Mouse (Mus musculus) neural tube, embryonic 14.5 days (tissue): ENCODE results near the gene Ankle1. TPM values are rescaled to one million over a fixed set of nuclear protein-coding genes. Genes with fewer than 3 reads are reported as not detected.
A peak's percentile ranks its signal among the peaks of the same experiment; 100 is the strongest.
"Not testable (repeated sequence)": the region's sequence is repeated elsewhere in the genome, so short reads cannot be mapped to it uniquely, and the experiment has no call there.

Source experiments
- ATAC-seq: fragments of 200-750 bp; cut with Nextera tagmentation; 2 replicates; pipeline ENCODE4 v1.8.0; 2017; ENCODE audit warnings: low read depth, mild to moderate bottlenecking, moderate TSS enrichment, moderate library complexity
- H3K27ac ChIP-seq: fragments of 300-500 bp; sonication (generic); 2 replicates; pipeline ENCODE4 v1.5.1; 2014; ENCODE audit warnings: low read depth, mild to moderate bottlenecking, control low read depth, low read length, moderate library complexity, mixed read lengths
- H3K27me3 ChIP-seq: fragments of 300-500 bp; sonication (generic); 2 replicates; pipeline ENCODE4 v1.6.1; 2014; ENCODE audit warnings: low read length; ENCODE audit not compliant: control insufficient read depth, insufficient read depth
- H3K36me3 ChIP-seq: fragments of 300-500 bp; sonication (generic); 2 replicates; pipeline ENCODE4 v1.6.1; 2014; ENCODE audit warnings: low read length, mixed read lengths; ENCODE audit not compliant: control insufficient read depth, insufficient read depth
- H3K4me1 ChIP-seq: fragments of 300-500 bp; sonication (generic); 2 replicates; pipeline ENCODE4 v1.6.1; 2014; ENCODE audit warnings: low read length; ENCODE audit not compliant: control insufficient read depth, insufficient read depth
- H3K4me2 ChIP-seq: fragments of 300-500 bp; sonication (generic); 2 replicates; pipeline ENCODE4 v1.6.1; 2014; ENCODE audit warnings: mild to moderate bottlenecking, low read depth, low read length, control low read depth
- H3K4me3 ChIP-seq: fragments of 300-500 bp; sonication (generic); 2 replicates; pipeline ENCODE4 v1.5.1; 2014; ENCODE audit warnings: low read depth, low read length, control low read depth, mixed read lengths
- H3K9ac ChIP-seq: fragments of 300-500 bp; sonication (generic); replicated peaks from 2 replicates; pipeline ENCODE4 v1.6.1; 2014; ENCODE audit warnings: low read depth, mild to moderate bottlenecking, control low read depth, low read length, mixed read lengths
- H3K9me3 ChIP-seq: fragments of 300-500 bp; sonication (generic); 2 replicates; pipeline ENCODE4 v1.6.1; 2016; ENCODE audit warnings: low read length; ENCODE audit not compliant: control insufficient read depth
- WGBS: fragments of 180-500 bp; shearing (Covaris S2); extraction: QIAGEN DNeasy Blood & Tissue Kit; methylation state at CpG from one replicate; pipeline ENCODE4 v1.1.7; 2014; 5-methylcytosine and 5-hydroxymethylcytosine counted together
- polyA plus RNA-seq: library from polyadenylated mRNA; unstranded; fragments of >200 nt; fragmentation: Nextera tagmentation; extraction: Ambion mirVana; gene quantifications from 2 replicates; pipeline ENCODE4 v1.2.1, GENCODE M21; 2014

Gene Ankle1
- polyA plus RNA-seq, 1 experiment from 2014 or later = 1.9 TPM

DNA sequence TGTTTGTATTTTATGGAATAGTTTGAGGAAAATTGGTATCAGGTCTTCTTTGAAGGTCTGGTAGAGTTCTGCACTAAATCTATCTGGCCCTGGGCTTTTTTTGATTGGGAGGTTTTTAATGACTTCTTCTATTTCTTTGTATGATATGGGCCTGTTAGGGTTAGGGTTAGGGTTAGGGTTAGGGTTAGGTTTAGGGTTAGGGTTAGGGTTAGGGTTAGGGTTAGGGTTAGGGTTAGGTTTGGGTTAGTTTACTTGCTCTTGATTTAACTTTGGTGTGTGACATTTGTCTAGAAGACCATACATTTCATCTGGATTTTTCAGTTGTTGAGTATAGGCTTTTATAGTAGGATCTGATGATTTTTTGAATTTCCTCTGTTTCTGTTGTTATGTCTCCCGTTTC, 27.1 kb downstream of the Ankle1 start:
- not testable (repeated sequence) for H3K9me3 ChIP-seq, H3K4me1 ChIP-seq, H3K4me3 ChIP-seq, ATAC-seq, H3K4me2 ChIP-seq, H3K9ac ChIP-seq, H3K36me3 ChIP-seq, H3K27me3 ChIP-seq, H3K27ac ChIP-seq
- 81% methylated on average over 1 of the region's 1 CpGs for WGBS

- no peak for ATAC-seq
- no peak overlapping the region for H3K4me2 ChIP-seq
- H3K9ac ChIP-seq = no peak overlapping the region
- H3K4me3 ChIP-seq = no peak overlapping the region
- H3K27ac ChIP-seq = no peak overlapping the region
- 43% methylated on average over 3 of the region's 3 CpGs for WGBS
- no peaks in the 10 kb centered on the region for H3K4me1 ChIP-seq
- no peaks in the 10 kb centered on the region for H3K27me3 ChIP-seq
- no peaks in the 10 kb centered on the region for H3K9me3 ChIP-seq
- no peaks in the 10 kb centered on the region for H3K36me3 ChIP-seq
Observed at GRCm38 (mm10) chr8:71437041-71437440, 31.2 kb downstream of the Ankle1 start.

- no peak overlapping the region for H3K4me2 ChIP-seq
- no peaks in the 10 kb centered on the region for H3K4me1 ChIP-seq
- no peak overlapping the region for H3K27ac ChIP-seq
- no peaks in the 10 kb centered on the region for H3K27me3 ChIP-seq
- under 1% methylated on average over 7 of the region's 7 CpGs for WGBS
- no peaks in the 10 kb centered on the region for H3K36me3 ChIP-seq
- no peak overlapping the region for H3K4me3 ChIP-seq
- ATAC-seq = peak; percentile 56; the same call in 1 of the 2 replicates
- H3K9me3 ChIP-seq = no peaks in the 10 kb centered on the region
- H3K9ac ChIP-seq = no peak overlapping the region
Observed at GRCm38 (mm10) chr8:71441404-71441803, 35.6 kb downstream of the Ankle1 start.

DNA sequence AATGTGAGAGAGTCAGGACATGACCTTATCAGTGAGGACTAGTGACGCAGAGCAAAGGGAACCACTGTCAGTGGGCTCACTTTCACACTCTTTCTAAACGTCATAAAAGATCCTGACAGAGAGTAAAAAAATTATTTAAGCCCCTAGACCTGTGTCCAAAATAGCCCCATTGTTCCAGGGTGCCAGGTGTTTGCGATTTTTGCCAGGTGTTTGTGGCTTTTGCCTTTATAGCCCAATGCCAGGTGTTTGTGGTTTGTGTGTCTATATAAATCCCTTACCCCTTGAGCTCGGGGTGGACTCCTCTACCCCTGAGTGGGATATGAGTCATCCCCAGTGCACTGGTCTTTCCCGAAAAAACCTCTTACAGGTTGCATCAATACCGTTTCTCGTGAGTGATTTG, 39.3 kb downstream of the Ankle1 start:
- Histone ChIP-seq H3K27me3 (no peaks in the 10 kb centered on the region), H3K4me2 (no peak overlapping the region), H3K9ac (no peak overlapping the region), H3K9me3 (no peaks in the 10 kb centered on the region), H3K4me3 (no peak overlapping the region), H3K27ac (no peak overlapping the region), H3K4me1 (no peaks in the 10 kb centered on the region), H3K36me3 (no peaks in the 10 kb centered on the region)
- no peak for ATAC-seq
- 90% methylated on average over 7 of the region's 7 CpGs for WGBS

GRCm38 (mm10) chr8:71451337-71451736, 45.5 kb downstream of the Ankle1 start:
- Histone ChIP-seq H3K9ac (no peak overlapping the region), H3K4me2 (no peak overlapping the region), H3K9me3 (no peaks in the 10 kb centered on the region), H3K27ac (no peak overlapping the region), H3K27me3 (no peaks in the 10 kb centered on the region), H3K36me3 (no peaks in the 10 kb centered on the region), H3K4me3 (no peak overlapping the region), H3K4me1 (no peaks in the 10 kb centered on the region)
- no peak for ATAC-seq
- 69% methylated on average over 4 of the region's 4 CpGs for WGBS

- H3K9ac ChIP-seq = no peak overlapping the region
- no peak overlapping the region for H3K4me2 ChIP-seq
- WGBS = 40% methylated on average over 11 of the region's 11 CpGs
- no peak overlapping the region for H3K27ac ChIP-seq
- H3K36me3 ChIP-seq = no peaks in the 10 kb centered on the region
- no peaks in the 10 kb centered on the region for H3K27me3 ChIP-seq
- ATAC-seq = no peak
- no peaks in the 10 kb centered on the region for H3K9me3 ChIP-seq
- H3K4me3 ChIP-seq = no peak overlapping the region
- H3K4me1 ChIP-seq = no peaks in the 10 kb centered on the region
Observed at GRCm38 (mm10) chr8:71451777-71452176, 46.0 kb downstream of the Ankle1 start.

DNA sequence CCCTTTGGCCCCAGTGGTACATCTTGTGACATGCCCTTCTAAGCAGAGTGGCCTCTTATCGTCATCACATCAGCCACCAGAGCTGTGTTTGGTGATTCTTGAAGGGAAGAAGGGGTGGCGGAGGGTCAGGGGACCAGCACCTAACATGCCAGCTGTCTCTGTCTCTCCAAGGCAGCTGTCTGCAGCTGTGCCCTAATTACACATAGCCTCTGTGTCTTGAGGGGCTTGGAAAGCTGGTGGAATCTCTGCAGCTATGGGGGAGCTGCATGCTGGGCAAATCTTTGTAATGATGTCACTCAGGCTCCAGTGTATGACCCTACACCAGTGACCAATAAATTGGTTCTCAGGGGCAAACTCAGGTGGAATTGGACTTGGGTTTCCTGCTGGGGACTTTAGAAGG, 46.9 kb downstream of the Ankle1 start:
- H3K36me3 ChIP-seq = peaks cover 4% of the 10 kb centered on the region; the same call in 1 of the 2 replicates
- no peak overlapping the region for H3K4me3 ChIP-seq
- no peaks in the 10 kb centered on the region for H3K4me1 ChIP-seq
- no peaks in the 10 kb centered on the region for H3K9me3 ChIP-seq
- no peaks in the 10 kb centered on the region for H3K27me3 ChIP-seq
- no peak overlapping the region for H3K9ac ChIP-seq
- no peak overlapping the region for H3K4me2 ChIP-seq
- WGBS = 86% methylated on average over 2 of the region's 2 CpGs
- no peak overlapping the region for H3K27ac ChIP-seq
- no peak for ATAC-seq

- no peaks in the 10 kb centered on the region for H3K9me3 ChIP-seq
- no peak overlapping the region for H3K4me2 ChIP-seq
- WGBS = 79% methylated on average over 8 of the region's 8 CpGs
- no peak for ATAC-seq
- no peak overlapping the region for H3K9ac ChIP-seq
- no peak overlapping the region for H3K27ac ChIP-seq
- no peak overlapping the region for H3K4me3 ChIP-seq
- H3K36me3 ChIP-seq = peaks cover 16% of the 10 kb centered on the region; the same call in 1 of the 2 replicates
- no peaks in the 10 kb centered on the region for H3K27me3 ChIP-seq
- peaks cover 4% of the 10 kb centered on the region; the same call in 1 of the 2 replicates for H3K4me1 ChIP-seq
Observed at GRCm38 (mm10) chr8:71454668-71455067, 48.9 kb downstream of the Ankle1 start.

DNA sequence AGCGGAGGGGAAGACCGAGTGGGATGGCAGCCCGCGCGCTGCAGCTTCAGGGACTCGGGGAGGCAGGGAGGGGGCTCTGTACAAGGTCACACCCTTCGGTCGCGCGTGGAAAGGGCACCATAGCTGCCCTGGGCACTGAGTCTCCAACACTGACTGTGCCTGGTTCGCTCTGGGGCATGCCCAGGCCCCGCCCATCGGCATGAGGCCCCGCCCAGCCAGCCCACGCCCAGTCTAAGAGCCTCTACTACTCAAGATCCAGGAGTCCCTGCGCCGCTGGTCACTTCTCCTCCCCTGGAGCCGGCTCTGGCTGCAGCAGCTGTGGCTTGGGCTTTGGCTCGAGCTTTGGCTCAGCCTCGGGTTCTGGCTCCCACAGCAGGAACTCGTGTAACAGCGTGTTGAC, 51.1 kb downstream of the Ankle1 start:
- no peak overlapping the region for H3K4me2 ChIP-seq
- no peak overlapping the region for H3K27ac ChIP-seq
- H3K9ac ChIP-seq = no peak overlapping the region
- ATAC-seq = no peak
- H3K4me1 ChIP-seq = peaks cover 14% of the 10 kb centered on the region
- peaks cover 26% of the 10 kb centered on the region; the same call in 1 of the 2 replicates for H3K36me3 ChIP-seq
- 39% methylated on average over 22 of the region's 22 CpGs for WGBS
- H3K27me3 ChIP-seq = no peaks in the 10 kb centered on the region
- no peak overlapping the region for H3K4me3 ChIP-seq
- no peaks in the 10 kb centered on the region for H3K9me3 ChIP-seq
